Comparison of ENCODE assay signal across 19 mouse cellular contexts in genomic region chr3:27728798-27729782, GRCm38 (mm10). TPM values are rescaled to one million over a fixed set of nuclear protein-coding genes. Genes with fewer than 3 reads are reported as not detected.
DNase-seq lines count a peak whose midpoint lies in the region; ATAC-seq lines count a peak whose summit lies in the region.
"Had no signal": no experiment of that assay in that cellular context is flagged by ENCODE, and none has a peak within 500 bp of the region (broad histone marks: within the 10 kb centered on the region; RNA-seq: fewer than 3 reads in every experiment).

No protein-coding gene starts in this region.

- WGBS in kidney, embryonic 16.5 days, result 81% methylated on average over 8 of the region's 8 CpGs
- WGBS in intestine, embryonic 16.5 days, result 50% methylated on average over 8 of the region's 8 CpGs
- WGBS in liver, embryonic 12.5 days (ENCODE audit: insufficient replicate concordance), result 42% methylated on average over 8 of the region's 8 CpGs
- WGBS in stomach, embryonic 15.5 days, result 55% methylated on average over 8 of the region's 8 CpGs

- no peaks in the 10 kb centered on the region for H3K9me3 ChIP-seq in kidney, embryonic 16.5 days (ENCODE audit: low read length)
- H3K9me3 ChIP-seq in intestine, embryonic 16.5 days (ENCODE audit: control insufficient read depth, low read length), result no peaks in the 10 kb centered on the region
- no peaks in the 10 kb centered on the region for H3K9me3 ChIP-seq in liver, embryonic 12.5 days (replicated peaks)
- no peaks in the 10 kb centered on the region for H3K9me3 ChIP-seq in stomach, embryonic 15.5 days
- H3K9me3 ChIP-seq: embryonic facial prominence, embryonic 13.5 days; limb, embryonic 15.5 days; midbrain, embryonic 13.5 days; neural tube, embryonic 13.5 days had no signal

- no peak overlapping the region for H3K27ac ChIP-seq in kidney, embryonic 16.5 days (ENCODE audit: low read length)
- H3K27ac ChIP-seq in intestine, embryonic 16.5 days (ENCODE audit: low read length), result peak overlapping the region; percentile 59
- peak overlapping the region; percentile 69 for H3K27ac ChIP-seq in liver, embryonic 12.5 days
- peak overlapping the region; percentile 72 for H3K27ac ChIP-seq in stomach, embryonic 15.5 days
- H3K27ac ChIP-seq: embryonic facial prominence, embryonic 13.5 days; hindbrain, embryonic 14.5 days; limb, embryonic 15.5 days; midbrain, embryonic 13.5 days; neural tube, embryonic 13.5 days had no signal

- no peak overlapping the region for H3K9ac ChIP-seq in kidney, embryonic 16.5 days (replicated peaks; ENCODE audit: low read length)
- H3K9ac ChIP-seq in intestine, embryonic 16.5 days (ENCODE audit: low read depth, low read length), result no peak overlapping the region
- no peak overlapping the region for H3K9ac ChIP-seq in liver, embryonic 12.5 days
- H3K9ac ChIP-seq in stomach, embryonic 15.5 days, result no peak overlapping the region
- H3K9ac ChIP-seq: embryonic facial prominence, embryonic 13.5 days; hindbrain, embryonic 14.5 days; limb, embryonic 15.5 days; midbrain, embryonic 13.5 days; neural tube, embryonic 13.5 days had no signal

- DNase-seq in kidney, postnatal 10 days, result no peak
- DNase-seq in adrenal gland, postnatal 4 days (ENCODE audit: low spot score in 2 of 2), result no peak
- DNase-seq in embryo, embryonic 9.5 days (ENCODE audit: extremely low spot score), result no peak
- DNase-seq: cerebellum, adult 9-10 months; gastrocnemius, postnatal 36 days; kidney, adult 11 months; kidney, postnatal 14 days; right cerebral cortex, adult 18-20 months; thymus, adult 2 months had no signal

- no peak overlapping the region for H3K4me3 ChIP-seq in kidney, embryonic 16.5 days (ENCODE audit: low read length)
- H3K4me3 ChIP-seq in intestine, embryonic 16.5 days (ENCODE audit: low read length), result no peak overlapping the region
- no peak overlapping the region for H3K4me3 ChIP-seq in liver, embryonic 12.5 days
- no peak overlapping the region for H3K4me3 ChIP-seq in stomach, embryonic 15.5 days (replicated peaks)
- H3K4me3 ChIP-seq: embryonic facial prominence, embryonic 13.5 days; limb, embryonic 15.5 days; midbrain, embryonic 13.5 days; neural tube, embryonic 13.5 days had no signal

- no peak overlapping the region for H3K4me2 ChIP-seq in kidney, embryonic 16.5 days (replicated peaks; ENCODE audit: low read depth, low read length)
- 0 out of 2 replicates have a peak overlapping the region, but pooled peaks have one; percentile 9 for H3K4me2 ChIP-seq in intestine, embryonic 16.5 days (ENCODE audit: low read depth, low read length)
- H3K4me2 ChIP-seq in liver, embryonic 12.5 days, result no peak overlapping the region
- H3K4me2 ChIP-seq in stomach, embryonic 15.5 days, result no peak overlapping the region
- H3K4me2 ChIP-seq: embryonic facial prominence, embryonic 13.5 days; hindbrain, embryonic 14.5 days; limb, embryonic 15.5 days; midbrain, embryonic 13.5 days; neural tube, embryonic 13.5 days had no signal

- no peaks in the 10 kb centered on the region for H3K36me3 ChIP-seq in kidney, embryonic 16.5 days (ENCODE audit: insufficient read depth, low read length)
- H3K36me3 ChIP-seq in intestine, embryonic 16.5 days (ENCODE audit: control insufficient read depth, insufficient read depth, low read length), result no peaks in the 10 kb centered on the region
- no peaks in the 10 kb centered on the region for H3K36me3 ChIP-seq in liver, embryonic 12.5 days
- no peaks in the 10 kb centered on the region for H3K36me3 ChIP-seq in stomach, embryonic 15.5 days
- H3K36me3 ChIP-seq: embryonic facial prominence, embryonic 13.5 days; limb, embryonic 15.5 days; midbrain, embryonic 13.5 days; neural tube, embryonic 13.5 days had no signal

- no peaks in the 10 kb centered on the region for H3K27me3 ChIP-seq in kidney, embryonic 16.5 days (ENCODE audit: insufficient read depth, low read length)
- no peaks in the 10 kb centered on the region for H3K27me3 ChIP-seq in intestine, embryonic 16.5 days (replicated peaks; ENCODE audit: control insufficient read depth, insufficient read depth, low read length)
- H3K27me3 ChIP-seq in liver, embryonic 12.5 days (replicated peaks), result no peaks in the 10 kb centered on the region
- H3K27me3 ChIP-seq in stomach, embryonic 15.5 days (replicated peaks), result no peaks in the 10 kb centered on the region
- H3K27me3 ChIP-seq: embryonic facial prominence, embryonic 13.5 days; limb, embryonic 15.5 days; midbrain, embryonic 13.5 days; neural tube, embryonic 13.5 days had no signal

- peaks cover 22% of the 10 kb centered on the region for H3K4me1 ChIP-seq in kidney, embryonic 16.5 days (ENCODE audit: insufficient read depth, low read length)
- H3K4me1 ChIP-seq in intestine, embryonic 16.5 days (ENCODE audit: control insufficient read depth, insufficient read depth, low read length), result peaks cover 16% of the 10 kb centered on the region
- H3K4me1 ChIP-seq in liver, embryonic 12.5 days, result 0 out of 2 replicates have a peak, but pooled peaks cover 4% of the 10 kb centered on the region
- H3K4me1 ChIP-seq in stomach, embryonic 15.5 days, result 0 out of 2 replicates have a peak, but pooled peaks cover 8% of the 10 kb centered on the region
- H3K4me1 ChIP-seq: embryonic facial prominence, embryonic 13.5 days; midbrain, embryonic 13.5 days had no signal

- ATAC-seq in kidney, embryonic 16.5 days (ENCODE audit: low FRiP score, low TSS enrichment), result peak; percentile 33; the same call in 1 of the 2 replicates
- peak; percentile 72 for ATAC-seq in intestine, embryonic 16.5 days
- peak; percentile 77 for ATAC-seq in liver, embryonic 12.5 days
- peak; percentile 90 for ATAC-seq in stomach, embryonic 15.5 days (ENCODE audit: insufficient read depth, low FRiP score, low read depth)
- ATAC-seq: forebrain, embryonic 14.5 days; midbrain, embryonic 13.5 days had no signal

RNA-seq across cellular contexts. Expression of gene Fndc3b, which starts 18.0 kb away (rescaled TPM):
- 29.8 and 30.4 TPM in 2 replicates for polyA plus RNA-seq in kidney, embryonic 16.5 days (2015; fragmentation: Nextera tagmentation; extraction: Ambion mirVana)
- polyA plus RNA-seq in intestine, embryonic 16.5 days (2015; fragmentation: Nextera tagmentation; extraction: Ambion mirVana), result 14.0 and 15.4 TPM in 2 replicates
- 9.4 and 9.7 TPM in 2 replicates for polyA plus RNA-seq in liver, embryonic 12.5 days (2016; fragmentation: Nextera tagmentation; extraction: Ambion mirVana)
- polyA plus RNA-seq in stomach, embryonic 15.5 days (2015; fragmentation: Nextera tagmentation; extraction: Ambion mirVana), result 24.5 and 27.1 TPM in 2 replicates
- 100 to 1,000 TPM; 110 TPM for total RNA-seq in adrenal gland, postnatal 4 days (2021)

Comparison
In these comparisons a context has a peak if more than half of its experiments do, and no peak if none do; other contexts are left out.
1. ATAC-seq: peak in every context shown above with its lines; median percentile 90 in stomach, embryonic 15.5 days; 77 in liver, embryonic 12.5 days; 72 in intestine, embryonic 16.5 days; 33 in kidney, embryonic 16.5 days.